Mouse (Mus musculus): ENCODE measurements around the gene Prr18.

GRCm38 (mm10) chr17:8371834-8372233 is 34.6 kb downstream of the Prr18 start:
- no peak for TF ChIP-seq CTCF (IDR thresholded peaks at IDR 0.05; ENCODE audit: control insufficient read depth, insufficient read depth, insufficient read length)
- TF ChIP-seq MYOG (IDR thresholded peaks at IDR 0.05; ENCODE audit: control insufficient read depth, extremely low read depth, insufficient read length): no peak
- TF ChIP-seq USF1 (IDR thresholded peaks at IDR 0.05; ENCODE audit: low read depth): no peak
- no peak for TF ChIP-seq MAX (IDR thresholded peaks at IDR 0.05)
- TF ChIP-seq CEBPB (IDR thresholded peaks at IDR 0.05; ENCODE audit: low read depth): no peak

All from C2C12 (cell line).